Mouse (Mus musculus) kidney, postnatal 0 days (tissue): Measurements from ENCODE around the gene Hist1h3b. TPM values are rescaled to one million over a fixed set of nuclear protein-coding genes. Genes with fewer than 3 reads are reported as not detected.
A peak's percentile ranks its signal among the peaks of the same experiment; 100 is the strongest.
"Not testable (repeated sequence)": the region's sequence is repeated elsewhere in the genome, so short reads cannot be mapped to it uniquely, and the experiment has no call there.

ENCODE experiments used
- ATAC-seq: fragments of 200-750 bp; cut with Nextera tagmentation; replicated peaks from 2 replicates; pipeline ENCODE4 v1.8.0; 2017; ENCODE audit warnings: low read depth, moderate number of reproducible peaks, moderate TSS enrichment, moderate library complexity; ENCODE audit not compliant: low FRiP score
- DNase-seq: peaks from one replicate; pipeline ENCODE4 v3.0.0-alpha.2; 2016; ENCODE audit warnings: low spot score
- H3K27ac ChIP-seq: fragments of 300-500 bp; sonication (generic); 2 replicates; pipeline ENCODE4 v1.5.1; 2014; ENCODE audit warnings: mild to moderate bottlenecking
- H3K27me3 ChIP-seq: fragments of 300-500 bp; sonication (generic); 2 replicates; pipeline ENCODE4 v1.6.1; 2014; ENCODE audit warnings: low read length, mixed read lengths; ENCODE audit not compliant: insufficient read depth
- H3K36me3 ChIP-seq: fragments of 300-500 bp; sonication (generic); 2 replicates; pipeline ENCODE4 v1.6.1; 2014; ENCODE audit warnings: low read length, mixed read lengths; ENCODE audit not compliant: insufficient read depth
- H3K4me1 ChIP-seq: fragments of 300-500 bp; sonication (generic); replicated peaks from 2 replicates; pipeline ENCODE4 v1.6.1; 2014; ENCODE audit warnings: antibody characterized with exemption, low read length, mixed read lengths; ENCODE audit not compliant: insufficient read depth
- H3K4me2 ChIP-seq: fragments of 300-500 bp; sonication (generic); 2 replicates; pipeline ENCODE4 v1.6.1; 2014; ENCODE audit warnings: mild to moderate bottlenecking, low read length, moderate library complexity, mixed read lengths
- H3K4me3 ChIP-seq: fragments of 300-500 bp; sonication (generic); replicated peaks from 2 replicates; pipeline ENCODE4 v1.5.1; 2014; ENCODE audit warnings: low read depth, low read length
- H3K9ac ChIP-seq: fragments of 300-500 bp; sonication (generic); 2 replicates; pipeline ENCODE4 v1.6.1; 2014; ENCODE audit warnings: low read depth, low read length
- H3K9me3 ChIP-seq: fragments of 300-500 bp; sonication (generic); replicated peaks from 2 replicates; pipeline ENCODE4 v1.6.1; 2016; ENCODE audit warnings: low read length, inconsistent platforms, mixed read lengths
- CTCF ChIP-seq: IDR thresholded peaks from 2 replicates; pipeline ENCODE4 v1.5.1; 2016; ENCODE audit warnings: antibody characterized with exemption, low read depth, mild to moderate bottlenecking, moderate library complexity
- WGBS: fragments of 180-500 bp; shearing (Covaris S2); extraction: QIAGEN DNeasy Blood & Tissue Kit; methylation state at CpG from one replicate; pipeline ENCODE4 v1.1.7; 2014; 5-methylcytosine and 5-hydroxymethylcytosine counted together
- polyA plus RNA-seq: library from polyadenylated mRNA; unstranded; fragments of >200 nt; fragmentation: Nextera tagmentation; extraction: Ambion mirVana; gene quantifications from 2 replicates; pipeline ENCODE4 v1.2.1, GENCODE M21; 2015

The Hist1h3b gene
- polyA plus RNA-seq, 1 experiment from 2014 or later = 5.9 TPM

- no peaks in the 10 kb centered on the region for H3K36me3 ChIP-seq
- no peaks in the 10 kb centered on the region for H3K9me3 ChIP-seq
- 42% methylated on average over 3 of the region's 3 CpGs for WGBS
- no peak overlapping the region for H3K27ac ChIP-seq
- no peak for TF ChIP-seq CTCF
- H3K4me2 ChIP-seq = no peak overlapping the region; the same call in 1 of the 2 replicates
- DNase-seq (no peak), ATAC-seq (no peak)
- no peaks in the 10 kb centered on the region for H3K27me3 ChIP-seq
- H3K4me3 ChIP-seq = no peak overlapping the region
- peaks cover 7% of the 10 kb centered on the region; the same call in 1 of the 2 replicates for H3K4me1 ChIP-seq
- no peak overlapping the region for H3K9ac ChIP-seq
Measured at GRCm38 (mm10) chr13:23757921-23758320, 5.9 kb downstream of the Hist1h3b start.

- no peak for TF ChIP-seq CTCF
- no peak for DNase-seq
- Histone ChIP-seq H3K4me1 (peaks cover 15% of the 10 kb centered on the region), H3K9ac (no peak overlapping the region), H3K27me3 (no peaks in the 10 kb centered on the region), H3K27ac (no peak overlapping the region), H3K36me3 (no peaks in the 10 kb centered on the region), H3K9me3 (no peaks in the 10 kb centered on the region), H3K4me3 (no peak overlapping the region), H3K4me2 (no peak overlapping the region)
- 65% methylated on average over 3 of the region's 3 CpGs for WGBS
- no peak for ATAC-seq
Measured at GRCm38 (mm10) chr13:23759251-23759771, 7.2 kb downstream of the Hist1h3b start.

- ATAC-seq (no peak), DNase-seq (no peak)
- H3K36me3 ChIP-seq = no peaks in the 10 kb centered on the region
- 0 out of 2 replicates have a peak overlapping the region, but pooled peaks have one; percentile 59 for H3K9ac ChIP-seq
- peak overlapping the region; percentile 89; the same call in 1 of the 2 replicates for H3K27ac ChIP-seq
- H3K9me3 ChIP-seq = no peaks in the 10 kb centered on the region
- H3K27me3 ChIP-seq = no peaks in the 10 kb centered on the region
- H3K4me3 ChIP-seq = peak overlapping the region; percentile 42; the same call in 1 of the 2 replicates
- H3K4me2 ChIP-seq = peak overlapping the region; percentile 76
- TF ChIP-seq CTCF = no peak
- H3K4me1 ChIP-seq = peaks cover 17% of the 10 kb centered on the region
- 65% methylated on average over 1 of the region's 1 CpGs for WGBS
Measured at GRCm38 (mm10) chr13:23759916-23760239, 7.8 kb downstream of the Hist1h3b start.

DNA sequence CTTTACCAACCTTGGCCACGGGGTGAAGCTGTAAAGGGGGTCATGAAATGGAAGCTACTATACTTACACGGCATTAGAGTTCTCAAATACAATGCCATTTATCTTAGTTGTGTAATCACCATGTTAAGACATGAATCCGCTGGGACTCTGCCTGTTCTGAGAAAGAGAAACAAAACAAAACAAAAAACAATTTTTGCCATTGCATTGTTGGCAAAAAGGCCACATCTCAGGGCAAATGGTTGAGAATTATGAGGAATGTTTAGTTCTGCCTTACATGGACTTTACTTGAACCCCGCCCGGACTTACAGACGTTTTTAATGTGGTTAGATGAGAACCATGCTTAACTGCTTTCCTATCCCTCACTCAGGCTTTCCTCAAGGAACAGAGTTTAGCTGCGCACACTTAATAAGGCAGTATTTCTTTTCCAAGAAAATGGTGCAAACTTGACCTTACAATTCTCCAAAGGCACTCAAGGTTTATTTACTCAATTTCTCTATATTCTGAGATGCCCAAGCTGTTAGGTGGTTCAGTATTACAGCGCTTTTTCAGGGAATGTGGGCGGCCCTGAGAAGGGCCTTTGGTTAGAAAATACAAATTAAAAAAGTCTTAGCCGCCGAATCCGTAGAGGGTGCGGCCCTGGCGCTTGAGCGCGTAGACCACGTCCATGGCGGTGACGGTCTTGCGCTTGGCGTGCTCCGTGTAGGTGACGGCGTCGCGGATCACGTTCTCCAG is 8.3 kb downstream of the Hist1h3b start:
- ATAC-seq (0 out of 2 replicates have a peak, but pooled peaks have one; percentile 0), DNase-seq (peak; percentile 82)
- Histone ChIP-seq H3K27ac (peak overlapping the region; percentile 89), H3K9ac (peak overlapping the region; percentile 59), H3K4me3 (peak overlapping the region; percentile 42), H3K4me2 (peak overlapping the region; percentile 76), H3K36me3 (no peaks in the 10 kb centered on the region), H3K9me3 (no peaks in the 10 kb centered on the region), H3K27me3 (no peaks in the 10 kb centered on the region), H3K4me1 (peaks cover 17% of the 10 kb centered on the region)
- peak; percentile 20; the same call in 1 of the 2 replicates for TF ChIP-seq CTCF
- 2% methylated on average over 19 of the region's 27 CpGs for WGBS

DNA sequence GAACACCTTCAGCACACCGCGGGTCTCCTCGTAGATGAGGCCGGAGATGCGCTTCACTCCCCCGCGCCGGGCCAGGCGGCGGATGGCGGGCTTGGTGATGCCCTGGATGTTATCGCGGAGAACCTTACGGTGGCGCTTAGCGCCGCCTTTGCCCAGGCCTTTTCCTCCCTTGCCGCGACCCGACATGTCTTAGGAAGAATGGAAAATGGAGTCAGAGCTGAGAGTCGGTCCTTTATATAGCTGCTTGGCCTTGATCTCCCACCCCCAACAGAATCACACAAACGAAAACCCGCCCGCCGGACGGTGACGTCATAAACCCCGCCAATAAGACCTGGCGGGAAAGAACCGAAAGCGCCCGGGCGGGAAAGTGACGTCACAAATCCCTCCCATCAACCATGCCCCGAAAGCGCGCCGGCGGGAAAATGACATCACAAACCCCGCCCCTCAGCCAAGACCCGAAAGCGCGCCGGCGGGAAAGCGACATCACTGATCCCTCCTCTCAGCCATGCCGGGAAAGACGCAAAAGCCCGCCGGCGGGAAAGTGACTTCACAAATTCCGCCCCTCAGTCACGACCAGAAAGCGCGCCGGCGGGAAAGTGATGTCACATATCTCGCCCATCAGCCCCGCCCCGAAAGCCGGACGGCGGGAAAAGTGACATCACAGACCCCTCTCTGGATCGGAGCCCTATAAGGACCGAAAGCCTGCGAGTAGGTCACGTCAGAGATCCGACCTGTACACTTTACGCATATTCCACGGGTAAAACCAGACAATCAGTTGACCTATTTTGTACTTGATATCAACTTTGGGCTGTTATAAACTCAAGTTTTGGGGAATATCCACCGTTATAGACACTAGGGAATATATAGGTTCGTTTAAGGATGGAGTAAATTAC is 9.2 kb downstream of the Hist1h3b start, which contains the start of gene Hist1h4a:
Gene Hist1h4a (minus strand): TSS at position 259 of the 893 bp plus-strand sequence.
- peak within 1 kb of the TSS; percentile 42 for H3K4me3 ChIP-seq
- TF ChIP-seq CTCF = no peak
- peak within 1 kb of the TSS; percentile 89 for H3K27ac ChIP-seq
- no peaks in the 10 kb centered on the region for H3K27me3 ChIP-seq
- ATAC-seq (peak; percentile 73), DNase-seq (peak; percentile 98)
- H3K36me3 ChIP-seq = no peaks in the 10 kb centered on the region
- H3K4me2 ChIP-seq = peak within 1 kb of the TSS; percentile 76
- H3K4me1 ChIP-seq = peaks cover 17% of the 10 kb centered on the region
- peak within 1 kb of the TSS; percentile 62 for H3K9ac ChIP-seq
- H3K9me3 ChIP-seq = no peaks in the 10 kb centered on the region
- under 1% methylated on average over 62 of the region's 72 CpGs for WGBS

- H3K4me1 ChIP-seq = peaks cover 17% of the 10 kb centered on the region
- H3K4me3 ChIP-seq = peak within 1 kb of the TSS; percentile 42
- peak within 1 kb of the TSS; percentile 89 for H3K27ac ChIP-seq
- ATAC-seq = peak; percentile 62
- H3K4me2 ChIP-seq = peak within 1 kb of the TSS; percentile 76
- peak within 1 kb of the TSS; percentile 62 for H3K9ac ChIP-seq
- WGBS = under 1% methylated on average over 21 of the region's 52 CpGs
- peak; percentile 98 for DNase-seq
- H3K36me3 ChIP-seq, H3K27me3 ChIP-seq, H3K9me3 ChIP-seq: not testable (repeated sequence)
Measured at GRCm38 (mm10) chr13:23761871-23762821, 10.1 kb downstream of the Hist1h3b start, which contains the start of gene Hist1h3a. Gene Hist1h3a (minus strand): TSS chr13:23762386.
